Mouse (Mus musculus) forebrain, embryonic 10.5 days (tissue): ENCODE data around the gene Pawr. TPM values are rescaled to one million over a fixed set of nuclear protein-coding genes. Genes with fewer than 3 reads are reported as not detected.
A peak's percentile ranks its signal among the peaks of the same experiment; 100 is the strongest.
"Not testable (repeated sequence)": the region's sequence is repeated elsewhere in the genome, so short reads cannot be mapped to it uniquely, and the experiment has no call there.

Source experiments
- DNase-seq: peaks from one replicate; pipeline ENCODE4 v3.0.0-alpha.2; 2017; ENCODE audit warnings: low spot score; ENCODE audit errors: extremely low spot score
- H3K27ac ChIP-seq: fragments of 300-500 bp; sonication (generic); 2 replicates; pipeline ENCODE4 v1.5.1; 2016; ENCODE audit warnings: mild to moderate bottlenecking
- H3K27me3 ChIP-seq: fragments of 300-500 bp; sonication (generic); 2 replicates; pipeline ENCODE4 v1.6.1; 2016; ENCODE audit warnings: mild to moderate bottlenecking; ENCODE audit not compliant: poor library complexity, severe bottlenecking
- H3K36me3 ChIP-seq: fragments of 300-500 bp; sonication (generic); replicated peaks from 2 replicates; pipeline ENCODE4 v1.6.1; 2016; ENCODE audit warnings: mild to moderate bottlenecking, moderate library complexity
- H3K4me1 ChIP-seq: fragments of 300-500 bp; sonication (generic); 2 replicates; pipeline ENCODE4 v1.6.1; 2016
- H3K4me3 ChIP-seq: fragments of 300-500 bp; sonication (generic); 2 replicates; pipeline ENCODE4 v1.5.1; 2016; ENCODE audit warnings: mild to moderate bottlenecking, moderate library complexity
- H3K9me3 ChIP-seq: fragments of 300-500 bp; sonication (generic); 2 replicates; pipeline ENCODE4 v1.6.1; 2016; ENCODE audit warnings: mild to moderate bottlenecking, moderate library complexity
- WGBS: fragments of 180-500 bp; shearing (Covaris S2); methylation state at CpG from one replicate; pipeline ENCODE4 v1.1.7; 2016; 5-methylcytosine and 5-hydroxymethylcytosine counted together
- polyA plus RNA-seq: library from polyadenylated mRNA; unstranded; fragments of >200 nt; fragmentation: Nextera tagmentation; extraction: Ambion mirVana; gene quantifications from 2 replicates; pipeline ENCODE4 v1.2.1, GENCODE M21; 2016

Gene Pawr
- polyA plus RNA-seq, 1 experiment from 2014 or later = 12.7 TPM

- no peak for DNase-seq
- no peak overlapping the region for H3K27ac ChIP-seq
- no peak overlapping the region for H3K4me3 ChIP-seq
- H3K27me3 ChIP-seq = no peaks in the 10 kb centered on the region
- 0 out of 2 replicates have a peak, but pooled peaks cover 2% of the 10 kb centered on the region for H3K4me1 ChIP-seq
- H3K9me3 ChIP-seq = peaks cover 15% of the 10 kb centered on the region; the same call in 1 of the 2 replicates
- H3K36me3 ChIP-seq = peaks cover 64% of the 10 kb centered on the region
- WGBS = 94% methylated on average over 9 of the region's 9 CpGs
Measured at GRCm38 (mm10) chr10:108345123-108345522, 13.2 kb downstream of the Pawr start.

GRCm38 (mm10) chr10:108346301-108346700 lies 14.4 kb downstream of the Pawr start:
- H3K27ac ChIP-seq, H3K27me3 ChIP-seq, H3K4me1 ChIP-seq, DNase-seq, H3K4me3 ChIP-seq: not testable (repeated sequence)
- WGBS = 94% methylated on average over 4 of the region's 4 CpGs
- peaks cover 53% of the 10 kb centered on the region for H3K36me3 ChIP-seq
- peaks cover 15% of the 10 kb centered on the region; the same call in 1 of the 2 replicates for H3K9me3 ChIP-seq

- 94% methylated on average over 9 of the region's 9 CpGs for WGBS
- no peak for DNase-seq
- H3K27me3 ChIP-seq = no peaks in the 10 kb centered on the region
- peaks cover 30% of the 10 kb centered on the region for H3K36me3 ChIP-seq
- H3K4me3 ChIP-seq = no peak overlapping the region
- peaks cover 16% of the 10 kb centered on the region for H3K4me1 ChIP-seq
- no peak overlapping the region for H3K27ac ChIP-seq
- peaks cover 14% of the 10 kb centered on the region; the same call in 1 of the 2 replicates for H3K9me3 ChIP-seq
Measured at GRCm38 (mm10) chr10:108350125-108351070, 18.5 kb downstream of the Pawr start.

- H3K9me3 ChIP-seq = peaks cover 4% of the 10 kb centered on the region; the same call in 1 of the 2 replicates
- peaks cover 30% of the 10 kb centered on the region for H3K36me3 ChIP-seq
- H3K4me1 ChIP-seq = peaks cover 21% of the 10 kb centered on the region
- no peak overlapping the region for H3K27ac ChIP-seq
- H3K27me3 ChIP-seq = no peaks in the 10 kb centered on the region
- no peak overlapping the region for H3K4me3 ChIP-seq
- no peak for DNase-seq
- 89% methylated on average over 10 of the region's 10 CpGs for WGBS
Measured at GRCm38 (mm10) chr10:108352944-108353343, 21.0 kb downstream of the Pawr start.

- Histone ChIP-seq H3K9me3 (peaks cover 7% of the 10 kb centered on the region; the same call in 1 of the 2 replicates), H3K36me3 (peaks cover 44% of the 10 kb centered on the region), H3K4me3 (no peak overlapping the region), H3K27me3 (no peaks in the 10 kb centered on the region), H3K27ac (peak overlapping the region; percentile 80), H3K4me1 (peaks cover 21% of the 10 kb centered on the region)
- WGBS = 17% methylated on average over 10 of the region's 10 CpGs
- DNase-seq = no peak
Measured at GRCm38 (mm10) chr10:108354726-108355391, 22.9 kb downstream of the Pawr start.

GRCm38 (mm10) chr10:108355392-108355775 lies 23.5 kb downstream of the Pawr start:
- Histone ChIP-seq H3K27ac (0 out of 2 replicates have a peak overlapping the region, but pooled peaks have one; percentile 26), H3K4me1 (peaks cover 26% of the 10 kb centered on the region), H3K27me3 (no peaks in the 10 kb centered on the region), H3K9me3 (peaks cover 7% of the 10 kb centered on the region; the same call in 1 of the 2 replicates), H3K4me3 (no peak overlapping the region), H3K36me3 (peaks cover 44% of the 10 kb centered on the region)
- no peak for DNase-seq
- WGBS = 85% methylated on average over 3 of the region's 3 CpGs

GRCm38 (mm10) chr10:108356601-108357187 lies 24.8 kb downstream of the Pawr start:
- Histone ChIP-seq H3K9me3 (peaks cover 7% of the 10 kb centered on the region; the same call in 1 of the 2 replicates), H3K4me3 (no peak overlapping the region), H3K4me1 (peaks cover 38% of the 10 kb centered on the region), H3K27ac (no peak overlapping the region), H3K36me3 (peaks cover 44% of the 10 kb centered on the region), H3K27me3 (no peaks in the 10 kb centered on the region)
- no peak for DNase-seq
- 95% methylated on average over 12 of the region's 12 CpGs for WGBS

GRCm38 (mm10) chr10:108359974-108360373 lies 28.1 kb downstream of the Pawr start:
- H3K4me1 ChIP-seq = peaks cover 61% of the 10 kb centered on the region
- H3K9me3 ChIP-seq = peaks cover 3% of the 10 kb centered on the region; the same call in 1 of the 2 replicates
- no peak overlapping the region for H3K27ac ChIP-seq
- H3K27me3 ChIP-seq = no peaks in the 10 kb centered on the region
- WGBS = 92% methylated on average over 16 of the region's 16 CpGs
- H3K4me3 ChIP-seq = no peak overlapping the region
- H3K36me3 ChIP-seq = peaks cover 32% of the 10 kb centered on the region
- no peak for DNase-seq

GRCm38 (mm10) chr10:108360801-108361200 lies 28.9 kb downstream of the Pawr start:
- Histone ChIP-seq H3K36me3 (peaks cover 39% of the 10 kb centered on the region), H3K27me3 (no peaks in the 10 kb centered on the region), H3K27ac (no peak overlapping the region), H3K4me3 (no peak overlapping the region), H3K9me3 (peaks cover 7% of the 10 kb centered on the region; the same call in 1 of the 2 replicates), H3K4me1 (peaks cover 53% of the 10 kb centered on the region)
- DNase-seq = no peak
- WGBS = 74% methylated on average over 6 of the region's 6 CpGs

GRCm38 (mm10) chr10:108361419-108362155 lies 29.7 kb downstream of the Pawr start:
- peaks cover 52% of the 10 kb centered on the region for H3K4me1 ChIP-seq
- H3K4me3 ChIP-seq = no peak overlapping the region
- H3K9me3 ChIP-seq = peaks cover 7% of the 10 kb centered on the region; the same call in 1 of the 2 replicates
- no peak for DNase-seq
- no peak overlapping the region for H3K27ac ChIP-seq
- 68% methylated on average over 9 of the region's 9 CpGs for WGBS
- H3K27me3 ChIP-seq = no peaks in the 10 kb centered on the region
- peaks cover 40% of the 10 kb centered on the region for H3K36me3 ChIP-seq

- no peak for DNase-seq
- Histone ChIP-seq H3K27ac (peak overlapping the region; percentile 78; the same call in 1 of the 2 replicates), H3K36me3 (peaks cover 30% of the 10 kb centered on the region), H3K4me1 (peaks cover 52% of the 10 kb centered on the region), H3K9me3 (peaks cover 4% of the 10 kb centered on the region; the same call in 1 of the 2 replicates), H3K4me3 (no peak overlapping the region), H3K27me3 (no peaks in the 10 kb centered on the region)
- 52% methylated on average over 9 of the region's 9 CpGs for WGBS
Measured at GRCm38 (mm10) chr10:108363932-108364331, 32.0 kb downstream of the Pawr start.
